Mouse (Mus musculus) lung, postnatal 14 days (tissue): ENCODE data around the gene 5730522E02Rik.
A peak's percentile ranks its signal among the peaks of the same experiment; 100 is the strongest.
"Not testable (repeated sequence)": the region's sequence is repeated elsewhere in the genome, so short reads cannot be mapped to it uniquely, and the experiment has no call there.

Experiments
- DNase-seq: peaks from one replicate; pipeline ENCODE4 v3.0.0; 2021

5730522E02Rik gene

DNA sequence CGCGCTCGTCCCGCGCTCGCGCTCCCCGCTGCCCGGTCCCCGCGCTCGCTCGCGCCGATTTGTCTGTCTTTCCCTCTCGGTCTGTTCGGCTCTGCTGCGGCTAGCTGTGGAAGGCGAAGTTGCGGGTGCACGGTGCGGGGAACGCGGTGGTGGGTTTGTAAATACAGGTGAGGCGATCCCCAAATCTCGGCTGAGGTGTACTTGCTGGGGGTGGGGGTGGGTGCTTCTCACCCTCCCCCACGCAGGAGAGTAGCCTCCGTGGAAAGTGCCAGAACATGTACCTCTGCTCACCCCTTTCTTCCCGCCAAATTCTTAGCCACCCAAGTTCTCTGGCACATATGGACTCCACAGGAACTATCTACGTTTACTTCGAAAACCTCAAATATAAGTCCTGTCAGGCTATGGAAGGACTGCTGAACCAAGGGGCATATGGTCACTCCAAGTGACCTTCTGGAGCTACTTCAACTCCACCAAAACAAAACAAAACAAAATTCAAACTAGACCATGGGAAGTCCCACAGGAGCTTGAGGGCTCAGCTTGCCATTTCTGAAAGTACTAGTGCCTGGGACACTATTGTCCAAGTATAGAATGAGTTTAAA lies at the start of gene 5730522E02Rik:
TSS of gene 5730522E02Rik (minus strand) at position 182 of the 599 bp plus-strand sequence.
- DNase-seq = no peak

DNA sequence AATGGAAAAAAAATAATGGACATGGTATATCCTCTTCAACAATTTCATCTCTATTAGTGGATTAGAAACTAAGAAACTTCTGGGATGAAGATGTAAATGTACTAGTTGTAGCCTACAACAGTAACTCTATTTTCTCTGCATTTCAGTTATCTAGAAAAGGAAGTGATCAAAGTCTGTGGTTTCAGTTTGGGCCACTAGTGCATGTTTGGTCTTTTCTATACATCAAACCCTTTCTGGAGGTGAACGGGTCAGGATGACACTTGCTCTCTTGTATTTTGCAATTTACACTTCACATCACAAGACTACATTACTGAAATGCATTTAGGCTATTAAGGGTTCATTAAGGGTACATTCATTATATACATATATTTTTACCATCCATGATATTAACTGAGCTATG lies 26.0 kb upstream of the 5730522E02Rik start:
- DNase-seq = no peak

DNA sequence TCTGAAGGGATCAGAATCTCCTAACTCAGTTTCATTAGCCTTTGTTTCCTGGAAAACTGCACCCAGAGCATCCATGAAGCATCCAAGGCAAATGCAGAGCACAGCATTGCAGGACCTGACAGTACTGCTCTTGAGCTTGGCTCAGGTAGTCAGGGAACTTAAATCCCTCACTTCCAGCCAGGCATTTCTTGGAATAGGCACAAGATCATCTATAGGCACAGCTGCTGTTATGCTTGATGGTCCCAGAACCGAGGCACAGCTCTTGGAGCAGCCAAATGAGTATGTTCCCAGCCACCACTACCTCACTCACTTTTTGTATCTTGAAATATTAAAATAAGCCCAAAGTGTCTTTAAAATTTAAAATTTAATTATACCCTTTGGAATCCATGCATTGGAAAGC lies 19.3 kb upstream of the 5730522E02Rik start:
- no peak for DNase-seq

DNA sequence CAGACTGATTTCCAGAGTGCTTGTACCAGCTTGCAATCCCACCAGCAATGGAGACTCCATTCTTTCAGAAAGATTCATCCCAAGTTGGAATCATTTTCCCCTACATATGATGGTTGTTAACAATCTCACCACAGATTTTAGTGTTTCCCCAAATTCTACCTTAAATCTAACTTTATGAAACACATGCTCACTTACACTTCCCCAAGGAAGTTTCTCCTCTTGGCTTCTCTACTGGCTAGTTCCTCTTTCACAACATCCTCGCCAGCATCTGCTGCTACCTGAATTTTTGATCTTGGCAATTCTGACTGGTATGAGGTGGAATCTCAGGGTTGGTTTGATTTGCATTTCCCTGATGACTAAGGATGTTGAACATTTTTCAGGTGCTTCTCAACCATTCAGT lies 3.1 kb upstream of the 5730522E02Rik start:
- not testable (repeated sequence) for DNase-seq

DNA sequence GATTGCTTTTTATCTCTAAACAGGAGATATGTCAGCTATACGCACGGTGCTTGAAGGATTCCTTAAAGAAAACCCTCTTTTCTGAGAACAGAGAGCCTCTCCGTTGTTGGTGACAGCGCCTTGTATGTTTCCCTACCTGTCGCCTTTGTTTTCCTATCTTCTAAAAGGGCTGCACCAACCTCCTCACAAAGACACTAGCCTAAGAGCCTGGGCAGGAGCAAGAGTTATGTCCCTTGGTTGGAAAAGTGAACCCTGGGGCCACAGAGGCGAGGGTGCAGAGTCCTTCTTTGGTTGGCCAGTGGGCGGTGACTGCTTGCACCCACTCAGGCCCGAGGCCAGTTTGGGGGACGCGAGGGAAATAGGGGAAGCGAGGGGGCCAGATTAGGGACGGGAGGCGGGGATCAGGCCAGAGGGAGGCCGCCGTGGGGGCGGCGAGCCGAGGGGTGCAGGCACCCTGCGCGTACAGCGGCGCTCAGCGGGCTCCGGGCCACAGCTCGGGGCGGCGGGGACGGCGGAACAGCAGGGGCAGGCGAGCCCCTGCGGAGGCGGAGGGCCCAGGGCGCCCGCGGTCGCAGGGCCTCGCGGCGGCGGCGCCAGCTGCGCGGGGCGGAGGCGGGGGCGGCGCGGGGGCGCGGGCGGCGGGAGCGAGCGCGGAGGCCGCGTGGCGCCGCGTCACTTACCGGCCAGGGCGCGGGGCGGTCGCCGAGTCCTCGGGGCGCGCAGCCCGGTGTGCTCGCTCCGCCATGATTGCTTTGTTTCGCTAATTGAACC lies 567 bp downstream of the 5730522E02Rik start:
- DNase-seq = peak; percentile 46

DNA sequence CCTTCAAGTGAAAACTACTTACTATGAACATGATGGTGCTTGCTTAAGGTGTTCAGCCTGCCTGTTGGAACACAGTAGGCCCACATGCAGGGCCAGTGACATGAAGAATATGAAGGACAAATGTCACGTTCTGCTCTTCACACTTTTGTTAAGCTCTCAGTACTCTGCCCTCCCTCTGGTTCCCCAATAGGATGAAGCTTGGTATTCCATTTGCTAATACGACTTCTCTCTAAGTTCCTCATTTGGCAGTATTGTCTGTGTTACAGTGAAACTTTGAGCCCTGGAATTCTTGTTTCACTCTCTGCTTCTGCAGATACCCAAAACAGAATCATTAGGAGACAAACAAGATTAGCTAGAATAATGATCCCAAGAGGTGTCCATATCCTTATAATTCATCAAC lies 7.1 kb downstream of the 5730522E02Rik start:
- no peak for DNase-seq

DNA sequence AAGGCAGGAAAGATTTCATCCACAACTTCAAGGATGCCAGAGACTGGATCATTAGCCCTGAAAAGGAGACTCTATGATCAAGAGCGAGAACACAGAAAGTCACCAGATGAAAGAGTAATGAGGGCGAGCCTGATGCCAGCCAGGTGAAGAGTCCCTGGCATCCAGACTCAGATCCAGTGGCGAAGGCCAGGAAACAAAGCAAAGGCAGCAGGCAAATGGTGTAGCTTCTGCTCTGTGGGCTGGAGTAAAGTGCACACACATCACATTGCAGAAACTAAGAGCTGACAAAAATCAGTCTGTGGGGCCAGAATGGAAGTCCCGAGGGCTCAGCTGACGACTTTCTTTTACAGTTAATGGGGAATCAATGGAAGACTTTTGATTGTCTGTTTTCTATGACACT lies 7.7 kb downstream of the 5730522E02Rik start:
- no peak for DNase-seq

DNA sequence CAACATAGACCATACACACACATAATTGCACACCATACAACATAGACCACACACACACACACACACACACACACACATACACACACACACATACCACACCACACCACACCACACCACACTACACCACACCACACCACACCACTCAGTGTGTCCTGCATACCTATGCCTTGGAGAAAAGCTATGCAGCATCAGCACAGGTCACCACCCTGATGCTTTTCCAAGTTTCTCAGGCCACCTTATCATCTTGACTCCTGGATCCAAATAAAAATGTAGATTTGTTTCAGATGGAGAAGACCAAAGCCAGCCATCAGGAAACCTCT lies 8.8 kb downstream of the 5730522E02Rik start:
- no peak for DNase-seq

DNA sequence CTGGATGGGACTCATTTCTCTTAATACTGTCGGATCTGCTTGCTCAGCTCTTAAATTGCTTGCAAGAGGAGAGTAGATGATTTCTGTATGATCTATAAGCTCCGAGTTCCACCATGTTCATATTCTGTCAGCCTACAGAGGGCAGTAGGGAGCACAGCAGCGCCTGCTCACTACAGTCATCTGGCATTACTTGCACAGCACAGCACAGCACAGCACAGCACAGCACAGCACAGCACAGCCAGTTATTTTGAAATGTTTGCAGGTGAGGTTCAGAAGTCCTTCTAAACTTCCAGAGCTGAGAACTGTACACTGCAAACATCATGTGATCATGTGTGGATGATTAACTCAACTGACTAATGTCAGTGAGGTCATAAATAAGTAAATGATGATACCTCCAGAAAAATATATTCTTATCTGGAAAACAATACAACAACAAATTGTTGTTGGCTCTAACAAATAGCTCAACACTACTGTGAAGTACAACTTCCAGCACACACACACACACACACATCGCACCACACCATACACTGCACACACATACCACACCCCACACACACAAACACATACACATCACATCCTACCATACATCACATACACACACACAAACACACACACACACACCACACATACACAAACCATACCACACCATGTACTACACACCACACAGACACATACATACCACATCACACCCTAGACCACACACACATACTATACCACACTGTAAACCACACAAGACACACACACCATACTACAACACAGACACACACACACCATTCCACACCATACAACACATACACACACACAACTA lies 9.4 kb downstream of the 5730522E02Rik start:
- DNase-seq = peak; percentile 73

DNA sequence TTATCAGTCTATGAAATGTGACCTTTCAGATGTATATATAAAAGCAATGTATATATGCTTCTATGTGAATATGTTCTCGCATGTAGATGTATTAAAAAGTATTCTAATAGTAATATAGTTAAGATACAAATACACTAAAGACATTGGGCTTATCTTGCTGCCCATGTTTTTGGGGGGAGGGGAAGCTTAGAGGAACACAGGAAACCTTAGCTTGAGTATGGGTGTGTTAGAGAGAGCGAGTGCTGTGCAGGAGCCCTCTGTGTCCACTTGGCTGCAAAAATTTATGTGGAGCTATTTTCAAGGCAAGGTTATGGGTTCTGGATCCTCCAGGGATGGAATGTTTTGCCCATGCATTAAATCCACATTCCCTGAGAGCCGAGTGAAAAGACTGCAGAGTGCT lies 15.1 kb downstream of the 5730522E02Rik start:
- no peak for DNase-seq

DNA sequence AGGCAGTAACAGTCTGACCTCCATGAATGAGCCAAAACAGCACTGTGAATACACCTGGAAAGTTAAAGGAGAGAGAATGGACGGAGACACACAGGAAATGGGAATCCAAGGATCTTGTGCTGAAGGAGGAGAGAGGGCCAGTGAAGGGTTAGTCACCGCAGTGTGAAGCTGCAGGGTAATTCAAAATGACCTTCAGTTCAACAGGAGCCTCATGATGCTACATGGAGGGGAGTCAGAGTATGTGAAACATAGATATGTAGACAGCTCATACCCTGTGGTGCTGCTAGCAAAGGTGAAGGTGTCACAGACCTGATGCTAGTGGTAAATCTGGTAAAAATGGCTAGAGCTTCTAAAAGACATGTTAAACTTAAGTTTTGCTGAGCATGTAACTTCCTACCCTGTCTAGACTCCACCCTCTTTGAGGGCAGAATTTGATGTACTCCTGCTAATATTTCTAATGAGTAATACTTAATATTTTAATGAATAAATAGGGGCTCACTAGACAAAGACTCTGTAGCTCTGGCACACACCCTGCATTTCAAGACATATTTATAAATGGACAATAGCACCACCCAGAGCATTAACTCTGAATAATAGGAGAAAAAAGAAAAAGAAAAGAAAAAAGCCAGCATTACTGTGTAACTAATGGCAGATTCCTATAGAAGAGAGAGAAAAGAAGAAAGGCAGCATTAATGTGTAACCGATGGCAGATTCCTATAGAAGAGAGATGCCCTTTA lies 23.2 kb downstream of the 5730522E02Rik start:
- no peak for DNase-seq

DNA sequence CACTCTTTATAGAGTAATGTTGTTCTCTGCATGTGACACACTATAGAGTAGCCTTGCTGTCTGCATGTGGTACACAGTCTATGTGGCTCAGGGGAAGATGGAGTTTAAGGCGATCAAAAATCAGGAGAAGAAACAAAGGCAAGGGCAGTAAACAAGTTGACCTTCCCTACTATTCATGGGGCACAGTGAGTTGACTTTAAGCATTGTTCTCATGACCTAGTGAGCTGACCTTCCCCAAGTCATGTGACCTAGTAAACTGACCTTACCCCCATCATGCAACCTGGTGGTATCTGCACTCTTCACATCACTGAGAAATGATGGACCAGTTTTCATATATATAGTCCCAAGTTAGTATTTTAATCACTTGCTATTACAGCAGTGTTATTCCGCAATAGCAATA lies 40.0 kb downstream of the 5730522E02Rik start:
- DNase-seq = no peak

DNA sequence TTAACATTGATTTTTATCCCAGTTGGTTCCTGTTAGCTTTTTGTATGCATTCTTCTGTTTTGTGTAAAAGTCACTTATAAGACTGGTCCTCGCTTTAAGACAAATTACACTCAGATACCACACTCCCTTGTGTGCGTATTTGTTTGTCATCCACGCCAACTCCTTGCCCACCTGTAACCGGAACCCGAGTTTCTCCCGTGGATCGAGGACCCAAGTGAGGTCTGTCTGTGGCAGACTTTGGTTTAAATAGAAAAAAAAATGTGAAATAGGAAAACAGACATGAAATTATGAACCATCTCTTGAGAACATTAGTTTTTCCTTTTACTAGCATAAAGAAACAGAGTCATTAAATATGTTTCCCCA lies 43.0 kb downstream of the 5730522E02Rik start:
- DNase-seq = no peak

DNA sequence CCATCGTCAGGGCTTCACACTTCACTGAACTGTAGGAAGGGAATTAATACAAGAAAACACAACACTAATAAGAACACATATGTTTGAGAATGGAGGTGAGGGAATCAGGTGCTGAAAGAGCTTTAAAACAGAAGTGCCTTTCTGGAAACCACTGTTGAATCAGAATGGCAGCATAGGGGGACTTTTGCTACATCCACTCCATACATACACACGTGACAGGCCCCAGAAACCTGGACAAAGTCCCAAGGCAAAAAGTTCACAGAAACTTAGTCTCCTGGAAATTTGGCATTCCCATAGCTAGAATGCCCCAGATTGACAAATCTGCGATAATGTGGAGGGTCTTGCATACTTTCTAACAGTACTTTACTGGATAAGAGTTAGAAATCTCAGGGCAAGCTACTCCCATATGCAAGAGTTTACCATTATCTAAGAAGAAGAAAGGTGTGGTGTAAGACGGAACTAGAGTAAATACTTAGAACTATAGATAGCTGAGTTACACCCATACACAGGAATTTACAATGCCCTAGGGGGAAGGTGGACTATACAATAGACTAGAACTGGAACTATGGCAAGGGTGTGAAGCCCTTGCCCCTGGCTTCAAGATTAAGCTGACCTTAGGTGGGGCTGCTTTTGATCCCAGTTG lies 43.5 kb downstream of the 5730522E02Rik start:
- DNase-seq = no peak

DNA sequence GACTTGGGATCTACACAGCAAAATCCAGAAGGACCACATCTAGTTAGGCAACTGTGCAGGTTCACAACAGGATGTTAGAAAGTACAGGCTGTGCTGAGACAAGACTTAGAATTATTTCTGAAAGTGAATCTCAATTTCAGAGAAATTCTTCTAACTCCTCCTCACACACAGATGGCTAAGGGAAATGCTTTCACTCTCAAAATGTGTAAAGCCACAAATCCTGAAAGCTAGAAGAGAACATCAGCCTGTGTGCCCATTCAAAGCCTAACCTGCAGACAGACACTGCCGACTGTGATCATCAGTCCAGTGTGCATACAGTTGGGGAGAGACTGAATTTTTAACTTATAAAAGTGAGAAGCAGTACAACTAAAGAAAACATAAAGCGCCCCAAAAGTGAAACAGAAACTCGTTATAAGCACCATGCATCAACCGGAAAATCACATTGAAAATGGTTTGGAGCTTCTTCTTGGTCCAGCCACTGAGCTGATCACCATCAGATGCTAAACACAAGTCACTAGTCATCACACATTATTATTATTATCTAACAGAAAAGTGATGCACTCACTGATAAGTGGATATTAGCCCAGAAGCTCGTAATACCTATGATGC lies 45.8 kb downstream of the 5730522E02Rik start:
- DNase-seq = no peak

DNA sequence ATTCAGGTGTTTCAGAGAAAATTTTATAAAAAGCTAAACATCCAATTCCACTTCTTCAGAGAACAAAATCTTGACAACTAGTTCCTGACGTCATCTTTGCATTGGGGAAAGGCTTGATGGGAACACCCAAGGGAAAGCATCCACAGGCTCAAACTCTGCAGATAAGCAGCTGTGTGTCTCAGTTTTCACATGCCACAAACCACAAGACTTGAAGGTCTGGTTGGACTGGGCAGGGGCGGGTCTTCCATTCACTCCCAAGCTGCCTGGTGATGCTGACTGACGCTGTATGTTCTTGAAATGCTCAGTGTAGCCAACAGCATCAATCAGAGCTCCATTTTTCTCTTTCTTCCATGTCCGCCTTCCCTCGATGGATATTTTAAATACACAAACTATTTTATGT lies 49.2 kb downstream of the 5730522E02Rik start:
- no peak for DNase-seq

DNA sequence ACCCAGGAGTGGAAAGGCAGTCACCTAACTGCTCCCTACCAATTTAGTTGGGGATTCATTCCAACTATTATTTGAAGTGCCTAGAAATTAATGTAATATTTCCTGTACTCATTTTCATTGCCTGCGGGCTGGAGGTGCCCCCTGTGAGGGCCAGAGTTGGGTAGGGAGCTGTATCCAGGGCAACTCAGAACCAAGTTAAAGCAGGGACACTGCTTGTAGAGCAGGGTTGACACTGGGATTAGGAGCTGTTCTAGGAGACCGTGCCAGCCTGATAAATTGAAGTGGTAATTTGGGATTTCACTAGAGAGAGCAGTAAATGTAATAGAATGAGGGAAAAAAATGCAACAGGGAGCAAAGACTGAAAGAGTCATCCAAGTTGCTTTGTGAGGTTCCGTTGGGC lies 51.5 kb downstream of the 5730522E02Rik start:
- no peak for DNase-seq

DNA sequence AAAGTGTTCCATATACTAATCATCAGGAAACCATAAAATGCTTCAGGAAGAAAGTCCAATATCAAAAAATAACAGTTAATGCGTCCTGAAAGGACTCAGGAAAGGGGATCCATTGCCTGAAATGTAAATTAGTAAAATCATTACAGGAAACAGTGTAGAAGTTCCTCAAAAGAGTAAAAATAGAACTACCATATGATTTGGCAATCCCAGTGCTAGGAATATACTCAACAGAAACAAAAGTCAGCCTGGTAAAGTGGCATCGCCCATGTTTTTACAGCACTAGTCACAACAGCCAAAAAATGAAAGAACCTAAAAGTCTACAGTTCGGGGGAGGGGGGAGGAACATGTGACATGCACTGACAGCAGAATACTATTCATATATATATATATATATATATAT lies 70.5 kb downstream of the 5730522E02Rik start:
- DNase-seq = no peak

DNA sequence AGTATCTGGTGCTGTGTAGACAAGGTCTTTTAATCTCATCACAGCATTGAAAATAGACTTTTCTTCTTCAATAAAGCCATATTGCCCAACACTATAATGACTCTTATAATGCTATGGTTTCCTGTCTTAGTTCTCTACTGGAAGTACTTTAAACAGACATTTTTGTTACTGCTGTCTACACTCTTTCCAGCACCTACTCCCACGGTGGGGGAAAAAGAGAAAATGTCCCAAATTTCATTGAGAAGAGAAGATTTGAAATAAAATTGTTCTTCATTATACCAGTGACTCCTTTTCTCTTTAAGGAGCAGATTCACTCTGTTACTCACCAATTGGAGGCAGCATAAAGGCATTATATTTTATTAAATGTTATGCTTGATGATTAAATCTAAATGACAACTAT lies 72.5 kb downstream of the 5730522E02Rik start:
- DNase-seq = no peak

DNA sequence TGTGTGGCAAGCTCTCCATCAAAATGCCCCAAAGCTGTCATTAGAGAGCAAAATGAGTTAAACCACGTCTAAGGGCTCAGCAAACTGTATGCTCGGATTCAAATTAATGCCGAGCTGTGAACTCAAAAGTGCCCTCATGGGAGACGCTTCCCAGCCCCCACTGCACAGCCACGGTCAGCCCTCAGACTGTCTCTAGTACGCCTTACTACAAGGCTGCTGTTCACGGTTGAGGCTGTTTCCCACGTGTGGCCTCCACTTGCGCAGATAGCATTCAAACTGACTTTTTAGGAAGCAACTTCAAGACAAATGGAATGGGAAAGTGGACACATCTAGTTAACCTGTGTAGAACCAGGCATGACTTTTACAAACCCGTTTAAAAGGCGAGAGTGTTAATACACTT lies 79.7 kb downstream of the 5730522E02Rik start:
- no peak for DNase-seq

DNA sequence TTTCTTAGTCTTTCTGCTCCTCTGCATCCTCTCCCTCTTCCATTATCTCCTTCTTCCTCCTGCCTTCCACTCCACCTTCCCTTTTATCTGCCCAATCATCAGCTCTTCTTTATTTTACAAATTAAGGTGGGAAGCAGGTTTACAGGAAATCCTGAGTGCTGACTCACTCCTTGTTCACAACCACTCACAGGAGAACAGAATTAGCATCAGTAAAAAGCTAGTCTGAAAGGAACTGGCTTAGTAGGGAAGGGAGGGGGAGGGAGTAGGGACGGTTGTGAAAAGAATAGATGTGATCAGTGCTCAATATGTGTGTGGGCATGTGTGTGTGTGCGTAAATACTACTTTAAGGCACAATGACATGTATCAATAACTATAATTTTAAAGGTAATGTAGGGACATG lies 81.5 kb downstream of the 5730522E02Rik start:
- DNase-seq = no peak

DNA sequence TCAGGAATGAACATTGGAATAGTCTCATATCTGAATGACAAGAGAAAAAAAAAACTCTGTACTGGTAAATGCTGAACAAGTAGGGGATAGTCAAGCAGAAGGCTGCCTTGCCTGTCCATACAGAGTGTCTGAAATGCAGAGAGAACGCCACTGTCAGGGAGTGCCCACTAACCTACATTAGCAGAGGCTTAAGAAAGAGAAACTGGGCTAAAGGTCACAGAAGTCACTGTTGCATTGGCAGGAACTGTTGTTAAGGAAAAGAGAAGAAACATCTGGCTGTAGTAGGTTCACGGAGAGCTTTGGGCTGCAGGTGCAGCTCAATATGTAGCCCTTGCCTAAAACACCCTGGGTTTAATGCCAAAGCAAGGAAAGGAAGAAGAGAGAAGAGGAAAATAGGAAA lies 82.2 kb downstream of the 5730522E02Rik start:
- no peak for DNase-seq

DNA sequence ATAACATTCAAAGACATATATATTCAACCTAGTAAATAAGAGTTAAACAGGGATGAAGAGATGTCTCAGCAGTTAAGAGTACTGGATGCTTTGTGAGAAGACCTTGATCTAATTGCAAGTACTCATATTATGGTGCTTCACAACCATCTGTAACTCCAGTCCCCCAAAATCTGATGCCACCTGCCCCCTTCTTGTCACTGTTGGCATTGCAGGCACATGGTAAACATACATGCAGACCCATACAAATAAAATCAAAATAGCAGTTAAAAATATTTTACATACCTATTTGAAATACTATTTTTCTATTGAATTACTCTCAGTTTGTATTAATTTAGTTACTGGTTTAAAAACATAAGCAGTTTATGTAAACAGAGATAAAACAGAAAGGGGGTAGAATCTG lies 84.6 kb downstream of the 5730522E02Rik start:
- no peak for DNase-seq
